Mouse (Mus musculus): ENCODE results near the gene Vgf. TPM values are rescaled to one million over a fixed set of nuclear protein-coding genes. Genes with fewer than 3 reads are reported as not detected.

The Vgf gene
- polyA plus RNA-seq, 1 experiment from 2014 or later: 1.5 TPM

GRCm38 (mm10) chr5:137051914-137052505, 25.8 kb downstream of the Vgf start:
- Histone ChIP-seq H3K27ac (ENCODE audit: low read depth, low read length) (no peak overlapping the region), H3K4me1 (ENCODE audit: control insufficient read depth, insufficient read depth, low read length) (no peaks in the 10 kb centered on the region), H3K4me3 (ENCODE audit: low read depth, low read length) (no peak overlapping the region), H3K36me3 (ENCODE audit: control insufficient read depth, insufficient read depth, low read length) (no peaks in the 10 kb centered on the region), H3K4me2 (ENCODE audit: low read depth) (no peak overlapping the region), H3K9me3 (ENCODE audit: control insufficient read depth, low read length) (no peaks in the 10 kb centered on the region), H3K27me3 (ENCODE audit: control insufficient read depth, insufficient read depth, low read length) (no peaks in the 10 kb centered on the region), H3K9ac (ENCODE audit: low read length) (no peak overlapping the region)
- DNase-seq (ENCODE audit: low spot score): no peak
- 89% methylated on average over 5 of the region's 5 CpGs for WGBS
- no peak for ATAC-seq (ENCODE audit: insufficient read depth, low FRiP score, low TSS enrichment)

GRCm38 (mm10) chr5:137054299-137054698, 28.1 kb downstream of the Vgf start:
- no peak overlapping the region for H3K27ac ChIP-seq (ENCODE audit: low read depth, low read length)
- no peaks in the 10 kb centered on the region for H3K4me1 ChIP-seq (ENCODE audit: control insufficient read depth, insufficient read depth, low read length)
- ATAC-seq (ENCODE audit: insufficient read depth, low FRiP score, low TSS enrichment): no peak
- H3K27me3 ChIP-seq (ENCODE audit: control insufficient read depth, insufficient read depth, low read length): no peaks in the 10 kb centered on the region
- H3K9ac ChIP-seq (ENCODE audit: low read length): no peak overlapping the region
- H3K36me3 ChIP-seq (ENCODE audit: control insufficient read depth, insufficient read depth, low read length): no peaks in the 10 kb centered on the region
- no peaks in the 10 kb centered on the region for H3K9me3 ChIP-seq (ENCODE audit: control insufficient read depth, low read length)
- WGBS: 91% methylated on average over 7 of the region's 7 CpGs
- H3K4me3 ChIP-seq (ENCODE audit: low read depth, low read length): no peak overlapping the region
- H3K4me2 ChIP-seq (ENCODE audit: low read depth): no peak overlapping the region
- DNase-seq (ENCODE audit: low spot score): no peak

- H3K4me2 ChIP-seq (ENCODE audit: low read depth): no peak overlapping the region
- no peak overlapping the region for H3K9ac ChIP-seq (ENCODE audit: low read length)
- no peaks in the 10 kb centered on the region for H3K36me3 ChIP-seq (ENCODE audit: control insufficient read depth, insufficient read depth, low read length)
- DNase-seq (ENCODE audit: low spot score): no peak
- 89% methylated on average over 5 of the region's 5 CpGs for WGBS
- H3K27ac ChIP-seq (ENCODE audit: low read depth, low read length): no peak overlapping the region
- no peaks in the 10 kb centered on the region for H3K9me3 ChIP-seq (ENCODE audit: control insufficient read depth, low read length)
- H3K27me3 ChIP-seq (ENCODE audit: control insufficient read depth, insufficient read depth, low read length): no peaks in the 10 kb centered on the region
- ATAC-seq (ENCODE audit: insufficient read depth, low FRiP score, low TSS enrichment): no peak
- H3K4me3 ChIP-seq (ENCODE audit: low read depth, low read length): no peak overlapping the region
- H3K4me1 ChIP-seq (ENCODE audit: control insufficient read depth, insufficient read depth, low read length): no peaks in the 10 kb centered on the region
Measured at GRCm38 (mm10) chr5:137054873-137055272, 28.7 kb downstream of the Vgf start.

- Histone ChIP-seq H3K9me3 (ENCODE audit: control insufficient read depth, low read length) (no peaks in the 10 kb centered on the region), H3K4me2 (ENCODE audit: low read depth) (no peak overlapping the region), H3K4me1 (ENCODE audit: control insufficient read depth, insufficient read depth, low read length) (no peaks in the 10 kb centered on the region), H3K27ac (ENCODE audit: low read depth, low read length) (no peak overlapping the region), H3K9ac (ENCODE audit: low read length) (no peak overlapping the region), H3K27me3 (ENCODE audit: control insufficient read depth, insufficient read depth, low read length) (no peaks in the 10 kb centered on the region), H3K4me3 (ENCODE audit: low read depth, low read length) (no peak overlapping the region), H3K36me3 (ENCODE audit: control insufficient read depth, insufficient read depth, low read length) (no peaks in the 10 kb centered on the region)
- DNase-seq (ENCODE audit: low spot score) (no peak), ATAC-seq (ENCODE audit: insufficient read depth, low FRiP score, low TSS enrichment) (no peak)
- 26% methylated on average over 11 of the region's 12 CpGs for WGBS
Measured at GRCm38 (mm10) chr5:137061809-137062481, 35.8 kb downstream of the Vgf start.

GRCm38 (mm10) chr5:137062601-137063000, 36.4 kb downstream of the Vgf start:
- H3K4me2 ChIP-seq (ENCODE audit: low read depth): no peak overlapping the region
- H3K9me3 ChIP-seq (ENCODE audit: control insufficient read depth, low read length): no peaks in the 10 kb centered on the region
- H3K4me1 ChIP-seq (ENCODE audit: control insufficient read depth, insufficient read depth, low read length): no peaks in the 10 kb centered on the region
- no peak for DNase-seq (ENCODE audit: low spot score)
- H3K4me3 ChIP-seq (ENCODE audit: low read depth, low read length): no peak overlapping the region
- 87% methylated on average over 5 of the region's 5 CpGs for WGBS
- H3K27me3 ChIP-seq (ENCODE audit: control insufficient read depth, insufficient read depth, low read length): no peaks in the 10 kb centered on the region
- H3K9ac ChIP-seq (ENCODE audit: low read length): no peak overlapping the region
- no peak overlapping the region for H3K27ac ChIP-seq (ENCODE audit: low read depth, low read length)
- no peaks in the 10 kb centered on the region for H3K36me3 ChIP-seq (ENCODE audit: control insufficient read depth, insufficient read depth, low read length)
- ATAC-seq (ENCODE audit: insufficient read depth, low FRiP score, low TSS enrichment): no peak

- DNase-seq (ENCODE audit: low spot score): no peak
- Histone ChIP-seq H3K9ac (ENCODE audit: low read length) (no peak overlapping the region), H3K36me3 (ENCODE audit: control insufficient read depth, insufficient read depth, low read length) (no peaks in the 10 kb centered on the region), H3K4me1 (ENCODE audit: control insufficient read depth, insufficient read depth, low read length) (no peaks in the 10 kb centered on the region), H3K27ac (ENCODE audit: low read depth, low read length) (no peak overlapping the region), H3K27me3 (ENCODE audit: control insufficient read depth, insufficient read depth, low read length) (no peaks in the 10 kb centered on the region), H3K4me2 (ENCODE audit: low read depth) (no peak overlapping the region), H3K9me3 (ENCODE audit: control insufficient read depth, low read length) (no peaks in the 10 kb centered on the region), H3K4me3 (ENCODE audit: low read depth, low read length) (no peak overlapping the region)
- ATAC-seq (ENCODE audit: insufficient read depth, low FRiP score, low TSS enrichment): no peak
- 71% methylated on average over 6 of the region's 6 CpGs for WGBS
Measured at GRCm38 (mm10) chr5:137065454-137065853, 39.3 kb downstream of the Vgf start.

- H3K36me3 ChIP-seq (ENCODE audit: control insufficient read depth, insufficient read depth, low read length): no peaks in the 10 kb centered on the region
- H3K9me3 ChIP-seq (ENCODE audit: control insufficient read depth, low read length): no peaks in the 10 kb centered on the region
- DNase-seq (ENCODE audit: low spot score) (no peak), ATAC-seq (ENCODE audit: insufficient read depth, low FRiP score, low TSS enrichment) (no peak)
- no peak overlapping the region for H3K9ac ChIP-seq (ENCODE audit: low read length)
- WGBS: 77% methylated on average over 8 of the region's 8 CpGs
- no peaks in the 10 kb centered on the region for H3K27me3 ChIP-seq (ENCODE audit: control insufficient read depth, insufficient read depth, low read length)
- H3K4me2 ChIP-seq (ENCODE audit: low read depth): no peak overlapping the region
- H3K4me1 ChIP-seq (ENCODE audit: control insufficient read depth, insufficient read depth, low read length): no peaks in the 10 kb centered on the region
- no peak overlapping the region for H3K27ac ChIP-seq (ENCODE audit: low read depth, low read length)
- H3K4me3 ChIP-seq (ENCODE audit: low read depth, low read length): no peak overlapping the region
Measured at GRCm38 (mm10) chr5:137065923-137066322, 39.7 kb downstream of the Vgf start.

- no peak for DNase-seq (ENCODE audit: low spot score)
- no peak for ATAC-seq (ENCODE audit: insufficient read depth, low FRiP score, low TSS enrichment)
- no peaks in the 10 kb centered on the region for H3K36me3 ChIP-seq (ENCODE audit: control insufficient read depth, insufficient read depth, low read length)
- H3K4me2 ChIP-seq (ENCODE audit: low read depth): no peak overlapping the region
- 70% methylated on average over 4 of the region's 4 CpGs for WGBS
- no peaks in the 10 kb centered on the region for H3K9me3 ChIP-seq (ENCODE audit: control insufficient read depth, low read length)
- no peak overlapping the region for H3K27ac ChIP-seq (ENCODE audit: low read depth, low read length)
- H3K4me3 ChIP-seq (ENCODE audit: low read depth, low read length): no peak overlapping the region
- no peak overlapping the region for H3K9ac ChIP-seq (ENCODE audit: low read length)
- H3K27me3 ChIP-seq (ENCODE audit: control insufficient read depth, insufficient read depth, low read length): no peaks in the 10 kb centered on the region
- H3K4me1 ChIP-seq (ENCODE audit: control insufficient read depth, insufficient read depth, low read length): no peaks in the 10 kb centered on the region
Measured at GRCm38 (mm10) chr5:137068711-137069110, 42.5 kb downstream of the Vgf start.

GRCm38 (mm10) chr5:137070881-137071605, 44.9 kb downstream of the Vgf start:
- WGBS: 85% methylated on average over 19 of the region's 19 CpGs

More at GRCm38 (mm10) chr5:137070881-137071605, 44.9 kb downstream of the Vgf start:
- Histone ChIP-seq H3K27ac (ENCODE audit: low read depth, low read length) (no peak overlapping the region), H3K9ac (ENCODE audit: low read length) (no peak overlapping the region), H3K36me3 (ENCODE audit: control insufficient read depth, insufficient read depth, low read length) (no peaks in the 10 kb centered on the region), H3K9me3 (ENCODE audit: control insufficient read depth, low read length) (no peaks in the 10 kb centered on the region), H3K4me1 (ENCODE audit: control insufficient read depth, insufficient read depth, low read length) (no peaks in the 10 kb centered on the region), H3K27me3 (ENCODE audit: control insufficient read depth, insufficient read depth, low read length) (no peaks in the 10 kb centered on the region), H3K4me2 (ENCODE audit: low read depth) (no peak overlapping the region), H3K4me3 (ENCODE audit: low read depth, low read length) (no peak overlapping the region)
- DNase-seq (ENCODE audit: low spot score) (no peak), ATAC-seq (ENCODE audit: insufficient read depth, low FRiP score, low TSS enrichment) (no peak)

Measured in neural tube, embryonic 11.5 days (tissue).